Mouse (Mus musculus) E14TG2a.4 (cell line): Measurements from ENCODE around the gene Zfp239.

Source experiments
- CTCF ChIP-seq: conservative IDR thresholded peaks from 2 replicates; pipeline ENCODE4 v1.5.1; 2014; ENCODE audit warnings: low read length
- NANOG ChIP-seq: IDR thresholded peaks from 2 replicates; pipeline ENCODE4 v1.6.1; 2014; ENCODE audit warnings: borderline replicate concordance, low read length, mixed read lengths
- POU5F1 ChIP-seq: IDR thresholded peaks from 2 replicates; pipeline ENCODE4 v1.6.1; 2014; ENCODE audit warnings: low read length, borderline replicate concordance

GRCm38 (mm10) chr6:117916205-117916736, 54.4 kb downstream of the Zfp239 start:
- no peak for TF ChIP-seq CTCF
- TF ChIP-seq NANOG, result no peak
- no peak for TF ChIP-seq POU5F1
